Mouse (Mus musculus): ENCODE measurements around the gene Adra1d. TPM values are rescaled to one million over a fixed set of nuclear protein-coding genes. Genes with fewer than 3 reads are reported as not detected.

Adra1d gene
- total RNA-seq (2018; cell fraction: chromatin; rRNA removed) = 1 to 10 TPM in 1 of 26 experiments, not detected in 25; 1.1 TPM
- not detected for total RNA-seq (2018; cell fraction: cytosol; rRNA removed)
- total RNA-seq (2018; cell fraction: nucleus; rRNA removed) = not detected
- not detected in 3 replicates for polyA plus RNA-seq (2018)

DNA sequence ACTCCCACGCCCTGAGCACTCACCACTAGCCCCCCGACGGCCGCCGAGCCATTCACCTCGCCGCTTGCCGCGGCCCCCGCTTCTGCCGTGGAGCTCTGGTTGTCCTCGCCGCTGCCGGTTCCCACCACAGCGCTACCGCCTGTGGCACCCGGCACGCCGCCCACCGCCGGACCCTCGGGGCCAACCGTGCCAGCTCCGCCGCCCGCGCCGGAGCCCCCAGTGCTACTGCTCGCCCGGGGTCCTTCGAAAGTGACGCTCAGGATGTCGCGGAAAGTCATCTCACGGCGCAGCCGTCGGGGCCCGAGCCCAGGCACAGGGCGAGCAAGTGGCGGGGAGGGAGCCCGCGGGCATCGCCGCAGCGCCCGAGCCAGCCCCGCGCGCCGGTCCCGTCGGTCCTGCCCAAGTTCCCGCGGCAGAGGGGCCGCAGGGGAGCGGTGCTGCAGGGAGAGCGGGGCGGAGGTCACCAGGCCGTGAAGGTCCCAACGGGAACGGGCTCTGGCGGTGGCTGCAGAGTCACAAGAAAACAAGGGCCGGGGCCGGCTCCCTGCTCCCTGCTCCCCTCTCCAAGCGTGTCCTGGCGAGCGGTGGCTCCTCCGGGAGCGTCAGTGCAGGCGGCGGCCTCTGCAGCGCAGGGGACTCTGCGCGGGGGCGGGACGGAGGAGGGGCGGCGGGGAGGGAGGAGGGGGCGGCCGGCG, at the start of gene Adra1d:
TSS of gene Adra1d (minus strand) at position 393 of the 695 bp plus-strand sequence.
- H3K79me2 ChIP-seq (ENCODE audit: inconsistent target) = no peaks in the 10 kb centered on the region
- H3K36me3 ChIP-seq (ENCODE audit: inconsistent target) = no peaks in the 10 kb centered on the region
- WGBS (ENCODE audit: missing documents) = 5% methylated on average over 70 of the region's 82 CpGs
- H3K4me3 ChIP-seq (ENCODE audit: inconsistent target) = no peak within 1 kb of the TSS
- H3K27ac ChIP-seq = no peak within 1 kb of the TSS

DNA sequence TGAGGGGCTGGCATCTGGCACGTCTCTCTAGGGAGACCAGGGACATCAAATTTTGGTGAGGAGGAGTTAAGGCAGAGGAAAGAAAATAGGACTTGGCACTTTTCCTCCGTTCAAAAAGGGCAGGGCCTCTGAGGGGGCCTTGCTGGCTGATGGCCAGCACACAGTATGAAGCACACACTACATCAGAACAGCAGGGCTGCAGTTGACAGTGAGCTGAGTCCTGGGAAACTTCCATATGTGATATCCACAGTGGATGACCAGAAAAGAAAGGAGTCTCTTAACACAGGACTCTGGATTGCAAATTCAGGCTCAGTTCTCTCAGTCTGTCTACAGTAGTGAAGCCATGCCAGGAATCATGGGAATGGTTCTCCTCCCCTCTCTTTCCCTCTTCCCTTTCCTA, 39.8 kb upstream of the Adra1d start:
- WGBS (ENCODE audit: missing documents) = 75% methylated on average over 2 of the region's 2 CpGs
- Histone ChIP-seq H3K27ac (no peak overlapping the region), H3K36me3 (ENCODE audit: inconsistent target) (no peaks in the 10 kb centered on the region), H3K79me2 (ENCODE audit: inconsistent target) (no peaks in the 10 kb centered on the region), H3K4me3 (ENCODE audit: inconsistent target) (no peak overlapping the region)

DNA sequence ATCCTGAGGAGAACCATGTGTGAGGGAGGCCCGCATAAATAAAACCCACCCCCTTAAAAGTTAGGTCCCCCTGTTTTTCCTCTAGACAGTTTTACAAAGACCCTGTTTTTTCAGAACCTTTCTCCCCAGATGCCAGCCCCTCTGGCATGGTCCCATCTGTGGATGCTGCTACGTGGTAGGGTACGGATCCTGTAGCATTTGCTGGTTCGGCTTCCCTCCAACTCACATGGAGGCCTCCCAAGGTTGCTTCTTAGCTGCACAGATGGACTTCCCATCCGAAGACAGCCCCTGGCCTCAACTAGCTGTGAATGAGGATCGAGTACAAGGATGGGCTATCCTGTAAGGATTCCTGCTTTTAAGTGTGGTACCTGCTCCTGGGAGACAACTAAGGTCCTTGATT, 32.8 kb upstream of the Adra1d start:
- 86% methylated on average over 6 of the region's 6 CpGs for WGBS (ENCODE audit: missing documents)
- Histone ChIP-seq H3K36me3 (ENCODE audit: inconsistent target) (no peaks in the 10 kb centered on the region), H3K27ac (no peak overlapping the region), H3K79me2 (ENCODE audit: inconsistent target) (no peaks in the 10 kb centered on the region), H3K4me3 (ENCODE audit: inconsistent target) (no peak overlapping the region)

DNA sequence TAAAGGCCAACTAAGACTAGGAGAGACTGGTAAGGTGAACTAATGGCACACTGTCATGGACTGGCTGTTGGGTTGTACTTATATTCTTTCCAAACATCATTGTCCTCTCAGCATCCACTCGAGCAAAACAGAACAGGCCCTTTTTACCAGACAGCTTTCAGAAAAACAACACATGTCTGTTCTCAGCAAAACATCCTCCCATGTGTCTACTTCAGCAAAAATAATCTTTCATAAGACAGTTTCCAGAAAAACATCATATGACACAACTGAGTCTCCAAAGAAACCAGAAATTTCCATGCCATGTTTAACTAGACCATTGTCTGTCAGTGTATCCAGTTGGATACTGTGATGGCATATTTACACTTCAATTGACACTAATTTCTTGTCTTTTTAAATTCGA, 25.4 kb upstream of the Adra1d start:
- Histone ChIP-seq H3K4me3 (ENCODE audit: inconsistent target) (no peak overlapping the region), H3K36me3 (ENCODE audit: inconsistent target) (no peaks in the 10 kb centered on the region), H3K79me2 (ENCODE audit: inconsistent target) (no peaks in the 10 kb centered on the region), H3K27ac (no peak overlapping the region)
- 87% methylated on average over 2 of the region's 2 CpGs for WGBS (ENCODE audit: missing documents)

DNA sequence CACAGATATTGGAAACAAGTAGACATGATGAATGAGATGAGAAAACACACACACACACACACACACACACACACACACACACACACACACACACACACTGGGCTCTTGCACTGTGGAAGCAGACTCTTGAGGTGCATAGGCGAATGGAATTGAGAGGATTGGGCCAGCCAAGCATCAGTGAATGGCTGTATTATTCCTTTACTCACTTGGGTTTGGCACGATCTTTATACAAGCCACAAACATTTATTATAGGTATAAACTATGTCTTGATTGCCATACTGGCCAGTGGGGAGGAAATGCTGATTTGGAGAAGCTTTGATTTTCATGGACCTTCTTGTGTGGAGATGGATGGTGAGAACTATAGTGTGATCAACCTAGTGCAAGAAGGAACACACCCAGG, 19.4 kb upstream of the Adra1d start:
- H3K36me3 ChIP-seq (ENCODE audit: inconsistent target) = no peaks in the 10 kb centered on the region
- H3K79me2 ChIP-seq (ENCODE audit: inconsistent target) = no peaks in the 10 kb centered on the region
- no peak overlapping the region for H3K27ac ChIP-seq
- WGBS (ENCODE audit: missing documents) = 78% methylated on average over 2 of the region's 2 CpGs
- H3K4me3 ChIP-seq (ENCODE audit: inconsistent target) = no peak overlapping the region

DNA sequence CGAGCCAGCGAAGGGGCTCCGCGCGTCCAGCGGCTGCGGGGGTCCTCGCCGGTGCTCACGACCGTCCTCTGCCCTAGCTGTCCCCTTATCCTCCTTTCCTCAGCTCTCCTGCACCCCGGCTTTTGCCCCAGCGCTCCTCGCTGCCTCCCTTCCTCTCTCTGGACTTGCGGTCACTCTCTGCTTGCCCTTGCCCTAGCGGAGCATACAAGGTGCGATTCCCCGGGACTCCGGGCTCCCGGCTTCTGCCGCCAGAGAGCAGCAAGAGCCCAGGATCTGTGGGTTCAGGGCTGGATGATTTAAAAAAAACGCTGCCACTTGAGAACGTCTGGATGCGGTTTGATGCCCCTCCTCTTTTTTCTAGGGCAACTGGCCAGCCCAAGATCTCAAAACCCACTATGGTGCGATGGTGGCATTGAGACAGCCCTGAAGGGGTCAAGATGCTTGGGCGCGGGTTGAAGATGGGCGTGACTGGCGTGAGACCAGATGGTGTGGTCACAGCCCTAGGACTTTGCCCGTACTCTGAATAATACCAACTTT, 571 bp upstream of the Adra1d start:
- no peak overlapping the region for H3K4me3 ChIP-seq (ENCODE audit: inconsistent target)
- H3K36me3 ChIP-seq (ENCODE audit: inconsistent target) = no peaks in the 10 kb centered on the region
- H3K27ac ChIP-seq = no peak overlapping the region
- H3K79me2 ChIP-seq (ENCODE audit: inconsistent target) = no peaks in the 10 kb centered on the region
- WGBS (ENCODE audit: missing documents) = 3% methylated on average over 19 of the region's 30 CpGs

DNA sequence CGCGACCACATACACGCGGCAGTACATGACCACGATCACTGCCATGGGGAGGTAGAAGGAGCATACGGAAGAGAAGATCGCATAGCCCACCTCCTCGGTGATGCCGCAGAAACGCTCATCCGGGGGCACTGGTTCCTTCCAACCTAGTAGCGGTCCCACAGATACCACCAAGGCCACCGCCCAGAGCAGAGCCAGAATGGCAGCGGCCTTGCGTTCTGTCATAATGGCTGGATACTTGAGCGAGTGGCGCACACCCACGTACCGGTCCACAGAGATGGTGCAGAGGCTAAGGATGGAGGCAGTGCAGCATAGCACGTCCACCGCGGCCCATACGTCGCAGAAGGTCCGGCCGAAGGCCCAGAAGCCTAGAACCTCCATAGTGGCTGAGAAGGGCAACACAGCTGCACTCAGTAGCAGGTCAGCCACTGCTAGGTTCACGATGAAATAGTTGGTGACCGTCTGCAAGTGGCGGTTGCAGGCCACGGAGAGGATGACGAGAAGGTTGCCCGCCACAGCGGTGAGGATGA, 676 bp downstream of the Adra1d start:
- Histone ChIP-seq H3K36me3 (ENCODE audit: inconsistent target) (no peaks in the 10 kb centered on the region), H3K79me2 (ENCODE audit: inconsistent target) (no peaks in the 10 kb centered on the region), H3K4me3 (ENCODE audit: inconsistent target) (no peak overlapping the region), H3K27ac (no peak overlapping the region)
- WGBS (ENCODE audit: missing documents) = 15% methylated on average over 33 of the region's 33 CpGs

DNA sequence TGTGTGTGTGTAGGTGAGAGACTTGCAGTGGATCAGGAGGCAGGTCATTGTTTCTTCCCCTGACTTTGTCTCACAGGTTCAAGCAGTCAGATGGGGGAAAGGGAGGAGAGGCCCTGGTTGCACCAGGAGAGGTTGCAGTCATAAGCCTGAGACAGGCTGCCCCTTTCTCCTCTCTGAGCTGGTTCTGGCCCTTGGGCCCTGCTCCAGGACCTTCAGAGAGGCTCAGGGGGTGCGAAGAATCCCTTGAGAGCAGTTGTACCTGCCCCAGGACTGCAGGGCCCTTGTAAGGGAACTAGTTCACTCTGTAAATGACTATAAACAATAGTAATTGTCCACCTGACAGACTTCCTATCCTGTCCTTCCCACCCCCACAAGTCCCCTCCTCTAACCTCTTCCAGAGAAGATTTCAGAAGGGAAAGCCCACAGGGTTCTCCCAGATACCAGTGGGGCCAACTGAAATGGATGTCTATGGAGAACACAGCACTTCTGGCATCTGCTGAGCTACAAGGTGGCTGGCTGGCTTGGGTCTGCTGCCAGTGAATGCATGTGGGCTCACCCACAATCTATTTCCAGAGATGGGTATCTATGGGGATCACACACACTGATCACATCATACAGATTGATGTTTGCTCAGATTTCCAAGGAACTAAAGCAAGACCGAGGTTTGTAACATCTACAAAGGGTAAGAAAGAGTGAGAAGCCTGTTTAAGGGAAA, 1.7 kb downstream of the Adra1d start:
- WGBS (ENCODE audit: missing documents) = 63% methylated on average over 2 of the region's 2 CpGs
- no peak overlapping the region for H3K4me3 ChIP-seq (ENCODE audit: inconsistent target)
- H3K79me2 ChIP-seq (ENCODE audit: inconsistent target) = no peaks in the 10 kb centered on the region
- H3K27ac ChIP-seq = no peak overlapping the region
- H3K36me3 ChIP-seq (ENCODE audit: inconsistent target) = no peaks in the 10 kb centered on the region

DNA sequence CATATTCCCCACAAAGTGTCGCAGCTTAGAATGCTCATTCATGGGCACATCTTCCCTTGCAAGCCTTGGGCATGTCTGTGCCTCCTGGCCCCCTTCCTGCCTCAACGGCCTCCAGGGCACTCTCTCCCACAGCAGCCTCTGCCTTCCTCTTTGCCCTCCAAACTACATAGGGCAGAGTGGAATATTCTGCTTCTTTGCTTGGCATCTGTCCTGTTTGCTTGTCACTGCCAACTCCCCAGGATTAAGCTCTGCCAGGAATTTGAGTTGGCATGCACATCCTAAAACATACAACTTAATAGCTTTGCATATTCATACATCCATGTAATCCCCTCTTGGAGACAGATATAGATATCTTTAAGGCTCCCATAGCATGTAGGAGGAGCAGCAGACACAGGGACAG, 4.2 kb downstream of the Adra1d start:
- no peak overlapping the region for H3K4me3 ChIP-seq (ENCODE audit: inconsistent target)
- 76% methylated on average over 2 of the region's 2 CpGs for WGBS (ENCODE audit: missing documents)
- H3K79me2 ChIP-seq (ENCODE audit: inconsistent target) = no peaks in the 10 kb centered on the region
- H3K27ac ChIP-seq = no peak overlapping the region
- H3K36me3 ChIP-seq (ENCODE audit: inconsistent target) = no peaks in the 10 kb centered on the region

DNA sequence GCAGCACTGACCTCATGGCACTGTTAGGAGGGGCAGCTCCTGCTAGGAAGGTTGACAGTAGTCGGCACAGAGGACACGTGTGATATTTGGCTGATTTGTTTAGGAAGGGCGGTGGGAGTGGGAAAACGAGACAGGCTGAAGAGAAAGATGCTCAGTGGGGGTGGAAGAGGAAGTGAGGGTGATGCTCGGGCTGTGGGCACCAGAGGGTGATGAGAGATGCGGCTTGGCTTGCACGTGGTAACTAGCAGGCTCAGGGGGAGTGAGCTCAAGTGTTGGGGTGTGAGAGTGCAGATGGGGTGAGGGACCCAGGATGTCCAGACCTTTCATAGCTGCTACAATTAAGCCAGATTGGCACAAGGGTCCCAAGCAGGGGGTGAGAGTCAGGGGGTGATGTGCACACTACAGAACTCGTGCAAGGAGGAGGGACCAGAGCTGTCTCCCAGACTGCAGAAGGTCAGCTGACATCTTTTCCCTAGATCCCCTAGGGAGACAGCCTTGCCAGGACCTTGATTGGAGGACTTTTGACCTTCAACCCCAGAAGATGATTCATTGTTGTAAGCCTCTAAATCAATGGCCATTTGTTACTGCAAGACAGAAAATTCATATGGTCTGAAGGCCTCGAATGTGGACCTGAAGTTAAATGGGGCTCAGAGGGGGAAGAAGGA, 9.2 kb downstream of the Adra1d start:
- H3K79me2 ChIP-seq (ENCODE audit: inconsistent target) = no peaks in the 10 kb centered on the region
- H3K36me3 ChIP-seq (ENCODE audit: inconsistent target) = no peaks in the 10 kb centered on the region
- no peak overlapping the region for H3K4me3 ChIP-seq (ENCODE audit: inconsistent target)
- H3K27ac ChIP-seq = no peak overlapping the region
- WGBS (ENCODE audit: missing documents) = 23% methylated on average over 9 of the region's 9 CpGs

DNA sequence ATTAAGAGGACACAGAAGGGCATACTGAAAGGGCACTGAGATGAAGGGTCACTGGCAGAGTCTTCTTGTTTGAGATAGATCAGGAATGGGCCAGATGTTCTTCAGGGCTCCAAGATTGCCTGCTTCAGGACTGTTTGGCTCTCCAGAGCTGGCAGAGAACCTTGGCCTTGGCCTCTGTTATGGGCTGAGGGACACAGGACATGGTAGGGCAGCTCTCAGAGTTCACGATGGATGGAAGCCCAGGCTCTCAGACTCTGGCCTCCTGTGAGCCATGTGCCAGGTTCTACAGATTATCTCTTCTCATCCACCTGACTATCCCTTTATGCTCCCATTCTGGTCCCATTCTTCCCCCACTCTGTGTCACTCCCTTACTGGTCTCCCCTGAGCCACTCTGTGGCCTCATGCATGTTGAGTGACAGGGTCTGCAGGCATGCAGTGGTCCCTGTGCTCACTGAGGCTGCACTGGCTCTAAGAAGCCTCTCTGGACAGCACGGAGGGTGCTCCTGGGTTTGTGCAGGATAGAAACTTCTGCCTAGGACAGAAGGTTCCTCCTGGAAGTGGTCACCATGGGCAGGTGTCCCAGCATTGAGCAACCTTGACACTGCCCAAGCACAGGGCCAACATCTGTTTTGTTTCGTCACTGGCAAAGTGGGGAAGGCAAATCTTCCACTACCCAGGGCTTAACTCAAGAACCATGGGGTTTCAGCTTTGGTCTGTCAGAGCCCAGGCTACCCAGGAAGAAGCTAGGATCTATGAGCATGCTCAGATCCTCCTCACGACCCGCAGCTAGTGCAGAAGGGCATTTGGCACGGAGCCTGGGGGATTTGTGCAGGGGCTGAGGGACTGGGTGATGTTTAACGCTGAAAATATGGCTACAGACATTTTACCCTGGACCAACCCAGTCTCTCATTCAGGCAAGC, 10.1 kb downstream of the Adra1d start:
- Histone ChIP-seq H3K4me3 (ENCODE audit: inconsistent target) (no peak overlapping the region), H3K27ac (no peak overlapping the region), H3K36me3 (ENCODE audit: inconsistent target) (no peaks in the 10 kb centered on the region), H3K79me2 (ENCODE audit: inconsistent target) (no peaks in the 10 kb centered on the region)
- WGBS (ENCODE audit: missing documents) = 51% methylated on average over 7 of the region's 7 CpGs

DNA sequence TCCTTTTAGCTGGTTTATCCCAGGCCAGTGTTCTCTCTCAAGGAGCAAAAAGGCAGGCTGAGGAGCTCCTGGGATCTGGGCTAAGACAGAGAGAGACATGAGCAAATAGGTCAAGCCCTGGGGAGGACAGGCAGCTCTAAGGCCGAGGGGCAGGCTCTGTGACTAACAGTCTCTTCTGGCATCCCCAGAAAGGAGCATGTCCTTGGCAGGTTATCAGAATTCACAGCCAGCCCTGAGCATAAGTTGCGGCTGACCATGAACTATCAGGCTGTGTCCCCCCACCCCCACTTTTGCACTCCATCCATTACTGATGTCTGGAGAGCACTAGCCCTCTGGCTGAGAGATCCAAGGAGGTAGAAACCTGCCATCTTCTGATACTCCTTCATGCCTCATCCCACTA, 11.2 kb downstream of the Adra1d start:
- H3K4me3 ChIP-seq (ENCODE audit: inconsistent target) = no peak overlapping the region
- no peak overlapping the region for H3K27ac ChIP-seq
- 90% methylated on average over 2 of the region's 2 CpGs for WGBS (ENCODE audit: missing documents)
- no peaks in the 10 kb centered on the region for H3K79me2 ChIP-seq (ENCODE audit: inconsistent target)
- no peaks in the 10 kb centered on the region for H3K36me3 ChIP-seq (ENCODE audit: inconsistent target)

DNA sequence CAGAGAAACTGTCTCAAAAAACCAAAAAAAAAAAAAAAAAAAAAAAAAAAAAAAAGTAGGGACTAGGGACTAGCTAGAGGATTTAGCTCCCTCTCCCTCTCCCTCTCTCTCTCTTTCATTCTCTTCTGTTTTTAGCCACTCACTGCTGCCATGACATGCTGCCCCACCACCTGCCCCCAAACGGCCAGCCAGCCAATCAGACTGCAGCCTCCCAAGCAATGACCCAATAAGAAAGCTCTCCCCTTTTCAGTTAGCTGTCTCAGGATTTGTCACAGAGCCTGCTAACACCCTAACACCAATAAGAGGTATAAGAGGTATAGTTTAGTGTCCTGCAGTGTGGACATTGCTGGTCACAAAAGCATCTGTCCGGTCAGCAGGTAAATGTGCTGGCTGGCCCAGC, 11.6 kb downstream of the Adra1d start:
- no peak overlapping the region for H3K27ac ChIP-seq
- H3K79me2 ChIP-seq (ENCODE audit: inconsistent target) = no peaks in the 10 kb centered on the region
- no peaks in the 10 kb centered on the region for H3K36me3 ChIP-seq (ENCODE audit: inconsistent target)
- WGBS (ENCODE audit: missing documents) = 75% methylated on average over 2 of the region's 2 CpGs
- no peak overlapping the region for H3K4me3 ChIP-seq (ENCODE audit: inconsistent target)

DNA sequence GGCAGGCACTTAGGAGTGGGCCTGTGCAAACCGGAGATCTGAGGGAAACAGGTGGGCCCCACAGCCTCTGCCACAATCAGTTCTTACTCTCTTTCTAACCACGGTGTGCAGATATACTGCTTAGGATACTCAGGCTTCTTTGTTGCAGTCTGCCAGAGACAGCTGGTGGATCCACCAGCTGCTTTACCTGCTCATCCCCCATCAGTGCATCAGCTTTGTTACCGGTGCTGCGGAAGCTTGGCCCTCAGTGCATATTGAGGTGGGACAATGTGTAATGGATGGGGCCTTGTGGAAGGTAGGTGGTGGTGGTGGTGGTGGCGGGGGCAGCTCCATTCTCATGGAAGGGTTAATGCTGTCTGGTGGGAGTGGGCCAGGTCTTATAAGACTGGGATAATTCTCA, 13.0 kb downstream of the Adra1d start:
- H3K27ac ChIP-seq = no peak overlapping the region
- WGBS (ENCODE audit: missing documents) = 78% methylated on average over 5 of the region's 5 CpGs
- no peaks in the 10 kb centered on the region for H3K79me2 ChIP-seq (ENCODE audit: inconsistent target)
- H3K4me3 ChIP-seq (ENCODE audit: inconsistent target) = no peak overlapping the region
- H3K36me3 ChIP-seq (ENCODE audit: inconsistent target) = no peaks in the 10 kb centered on the region
